Mouse (Mus musculus): ENCODE results near the gene Sgk2. TPM values are rescaled to one million over a fixed set of nuclear protein-coding genes. Genes with fewer than 3 reads are reported as not detected.
"Not testable (repeated sequence)": the region's sequence is repeated elsewhere in the genome, so short reads cannot be mapped to it uniquely, and the experiment has no call there.

Gene Sgk2
- total RNA-seq, 2 experiments from 2014 or later: not detected

DNA sequence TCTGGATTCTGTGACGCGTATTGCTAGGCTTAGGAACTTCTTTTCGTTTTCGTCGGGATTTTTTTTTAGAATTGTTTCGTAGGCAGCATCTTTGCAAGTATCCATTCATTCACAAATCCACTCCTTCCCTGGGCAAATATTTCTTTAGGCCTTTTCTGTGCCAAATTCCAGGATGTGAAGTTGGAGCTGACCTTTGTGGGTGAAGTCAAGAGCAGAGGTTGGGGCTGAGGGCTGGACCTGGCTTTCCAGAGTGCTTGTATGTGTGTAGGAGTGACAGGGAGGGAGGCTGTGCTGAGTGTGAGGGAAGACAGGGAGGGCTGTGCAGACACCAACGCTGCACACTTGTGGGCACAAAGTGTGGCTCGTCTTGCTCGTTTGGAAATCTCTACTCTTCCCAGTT is 69.5 kb downstream of the Sgk2 start:
- ATAC-seq (ENCODE audit: poor library complexity, severe bottlenecking): no peak

DNA sequence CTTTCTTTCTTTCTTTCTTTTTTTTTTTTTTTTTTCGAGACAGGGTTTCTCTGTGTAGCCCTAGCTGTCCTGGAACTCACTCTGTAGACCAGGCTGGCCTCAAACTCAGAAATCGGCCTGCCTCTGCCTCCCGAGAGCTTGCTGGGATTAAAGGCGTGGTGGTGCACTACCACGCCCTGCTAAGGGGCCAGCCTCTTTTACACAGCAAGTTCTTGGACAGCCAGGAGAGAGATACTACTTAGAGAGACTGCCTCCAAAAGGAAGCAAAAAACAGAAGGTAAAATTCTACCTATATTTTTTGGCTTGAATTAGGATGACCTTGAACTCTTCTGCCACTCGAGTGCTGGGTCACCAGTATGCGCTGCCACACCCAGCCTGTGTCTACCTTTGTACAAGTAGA is 71.9 kb downstream of the Sgk2 start:
- ATAC-seq (ENCODE audit: poor library complexity, severe bottlenecking): not testable (repeated sequence)

DNA sequence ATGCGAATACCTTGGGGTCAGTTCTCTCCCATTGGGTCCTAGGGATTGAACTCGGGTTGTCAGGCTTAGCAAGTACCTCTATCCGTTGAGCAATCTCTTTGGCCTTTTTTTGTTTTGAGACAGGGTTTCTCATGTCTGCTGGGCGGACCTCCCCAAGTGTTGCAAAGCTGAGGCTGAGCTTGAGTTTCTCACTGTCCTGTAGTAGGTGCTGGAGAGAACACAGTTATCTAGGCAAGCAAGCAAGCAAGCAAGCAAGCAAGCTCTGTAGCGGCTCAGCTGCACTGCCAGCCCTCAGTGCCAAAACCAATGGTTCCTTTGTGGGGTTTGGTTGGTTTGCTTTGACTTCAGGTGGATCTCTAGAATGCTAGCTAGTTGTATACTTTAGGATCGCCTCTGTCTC is 73.5 kb downstream of the Sgk2 start:
- no peak for ATAC-seq (ENCODE audit: poor library complexity, severe bottlenecking)

DNA sequence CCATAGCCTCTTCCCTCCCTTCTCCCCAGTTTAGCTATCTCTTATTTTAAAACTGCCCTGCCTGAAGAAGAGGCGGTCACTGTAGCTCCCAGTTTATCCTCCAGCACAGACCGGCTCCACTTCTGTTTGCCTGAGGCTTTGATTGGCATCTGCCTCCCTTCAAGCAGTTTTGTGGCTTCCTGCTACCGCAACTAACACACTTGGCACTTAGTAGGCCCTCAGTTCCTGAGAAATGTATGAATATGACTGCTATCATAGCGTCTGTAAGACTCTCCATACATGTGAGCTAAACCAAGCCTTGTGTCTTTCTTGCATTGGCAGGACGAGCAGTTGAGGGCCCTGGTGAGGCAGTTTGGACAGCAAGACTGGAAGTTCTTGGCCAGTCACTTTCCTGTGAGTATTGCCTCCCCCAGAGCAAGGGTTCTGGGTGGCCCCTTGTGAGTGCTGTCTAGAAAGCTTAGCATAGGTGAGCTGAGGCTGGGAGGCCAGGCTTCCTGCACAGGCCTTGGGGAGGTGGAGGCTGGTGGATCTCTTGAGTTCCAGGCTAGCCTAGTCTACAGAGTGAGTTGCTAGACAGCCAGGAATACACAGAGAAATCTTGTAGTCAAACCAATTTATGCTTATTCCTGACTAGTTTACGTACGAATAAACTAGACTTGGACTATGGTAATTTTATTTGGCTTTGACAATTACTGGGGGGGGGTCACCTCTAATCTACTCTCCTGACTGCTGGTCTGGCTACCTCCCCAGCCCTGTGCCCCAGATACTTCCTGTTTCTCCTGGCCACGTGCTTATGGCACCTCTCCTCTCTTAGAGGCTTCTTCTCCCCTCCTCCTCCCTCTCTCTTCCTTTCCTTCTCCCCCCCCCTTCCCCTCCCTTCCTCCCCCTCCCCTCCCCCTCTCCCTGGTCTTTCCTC is 74.3 kb downstream of the Sgk2 start:
- ATAC-seq (ENCODE audit: poor library complexity, severe bottlenecking): peak; percentile 66

DNA sequence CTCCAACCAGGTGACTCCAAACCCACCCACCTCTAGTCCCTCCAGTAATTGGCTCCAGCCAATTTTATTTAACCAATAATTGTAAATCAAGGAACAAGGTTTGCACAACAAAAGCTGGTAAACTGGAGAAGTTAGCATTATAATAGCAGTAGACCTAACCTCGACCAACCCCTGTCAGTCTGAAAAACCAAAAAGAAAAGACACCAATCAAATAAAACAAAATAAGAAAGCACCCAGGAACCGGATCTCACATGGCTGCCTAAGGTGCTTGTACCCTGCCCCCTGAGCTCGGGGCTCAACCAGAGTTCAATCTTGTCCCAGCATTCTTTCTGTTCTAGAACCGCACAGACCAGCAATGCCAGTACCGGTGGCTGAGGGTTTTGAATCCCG is 75.0 kb downstream of the Sgk2 start:
- no peak for ATAC-seq (ENCODE audit: poor library complexity, severe bottlenecking)

Other genes with a start within 250 kb of the Sgk2 start
- gene Srsf6, start 55.8 kb upstream of the Sgk2 start, total RNA-seq (2015): 118 and 120 TPM in 2 replicates
- 111 and 123 TPM in 2 replicates for gene Srsf6, start 55.8 kb upstream of the Sgk2 start, total RNA-seq (2017)
- gene L3mbtl1, start 43.9 kb upstream of the Sgk2 start, total RNA-seq (2015): 0.04 and 0.27 TPM in 2 replicates
- 0.16 TPM in 1 of 2 replicates, not detected in the other for gene L3mbtl1, start 43.9 kb upstream of the Sgk2 start, total RNA-seq (2017)
- gene Ift52, start 30.0 kb downstream of the Sgk2 start, total RNA-seq (2015): 23.9 and 28.0 TPM in 2 replicates
- 11.9 and 17.2 TPM in 2 replicates for gene Ift52, start 30.0 kb downstream of the Sgk2 start, total RNA-seq (2017)
- gene Mybl2, start 67.4 kb downstream of the Sgk2 start, total RNA-seq (2015): 9.0 and 13.6 TPM in 2 replicates
- 21.9 and 33.7 TPM in 2 replicates for gene Mybl2, start 67.4 kb downstream of the Sgk2 start, total RNA-seq (2017)
- gene Gtsf1l, start 100.5 kb downstream of the Sgk2 start, total RNA-seq (2015): not detected in 2 replicates
- gene Gtsf1l, start 100.5 kb downstream of the Sgk2 start, total RNA-seq (2017): not detected in 2 replicates
- gene Tox2, start 215.8 kb downstream of the Sgk2 start, total RNA-seq (2015): not detected in 2 replicates
- gene Tox2, start 215.8 kb downstream of the Sgk2 start, total RNA-seq (2017): not detected in 2 replicates